Mouse (Mus musculus) thymus, postnatal 0 days (tissue): ENCODE data around the gene Usp3. TPM values are rescaled to one million over a fixed set of nuclear protein-coding genes. Genes with fewer than 3 reads are reported as not detected.

Experiments used
- DNase-seq: peaks from one replicate; pipeline ENCODE4 v3.0.0-alpha.2; 2015; ENCODE audit warnings: low spot score
- polyA plus RNA-seq: library from polyadenylated mRNA; unstranded; fragments of >200 nt; fragmentation: Nextera tagmentation; extraction: Ambion mirVana; gene quantifications from 2 replicates; pipeline ENCODE4 v1.2.1, GENCODE M21; 2015

The Usp3 gene
- polyA plus RNA-seq, 1 experiment from 2014 or later, result 168 TPM

GRCm38 (mm10) chr9:66575041-66575877 lies 17.7 kb downstream of the Usp3 start:
- no peak for DNase-seq

- no peak for DNase-seq
Observed at GRCm38 (mm10) chr9:66571986-66572700, 20.8 kb downstream of the Usp3 start.

- DNase-seq, result no peak
Observed at GRCm38 (mm10) chr9:66562215-66562614, 30.7 kb downstream of the Usp3 start.

- no peak for DNase-seq
Observed at GRCm38 (mm10) chr9:66561496-66561895, 31.4 kb downstream of the Usp3 start.

GRCm38 (mm10) chr9:66560728-66561127 lies 32.2 kb downstream of the Usp3 start:
- DNase-seq, result peak; percentile 65

- peak; percentile 80 for DNase-seq
Observed at GRCm38 (mm10) chr9:66560295-66560694, 32.6 kb downstream of the Usp3 start.

GRCm38 (mm10) chr9:66558971-66559370 lies 34.0 kb downstream of the Usp3 start:
- no peak for DNase-seq

- DNase-seq, result no peak
Observed at GRCm38 (mm10) chr9:66542785-66543184, 50.2 kb downstream of the Usp3 start.

GRCm38 (mm10) chr9:66521595-66521994 lies 71.3 kb downstream of the Usp3 start:
- DNase-seq, result no peak

- DNase-seq, result no peak
Observed at GRCm38 (mm10) chr9:66520299-66520698, 72.6 kb downstream of the Usp3 start.

- DNase-seq, result no peak
Observed at GRCm38 (mm10) chr9:66518901-66519300, 74.0 kb downstream of the Usp3 start.

GRCm38 (mm10) chr9:66518251-66518650 lies 74.7 kb downstream of the Usp3 start:
- no peak for DNase-seq

GRCm38 (mm10) chr9:66517746-66518145 lies 75.2 kb downstream of the Usp3 start:
- no peak for DNase-seq

- no peak for DNase-seq
Observed at GRCm38 (mm10) chr9:66516296-66516940, 76.5 kb downstream of the Usp3 start.

GRCm38 (mm10) chr9:66515680-66516210 lies 77.2 kb downstream of the Usp3 start:
- DNase-seq, result no peak

GRCm38 (mm10) chr9:66515115-66515514 lies 77.8 kb downstream of the Usp3 start:
- DNase-seq, result no peak

GRCm38 (mm10) chr9:66514256-66514770 lies 78.6 kb downstream of the Usp3 start, which contains the start of gene Fbxl22:
Gene Fbxl22, minus strand, starts transcription at chr9:66514593.
- peak; percentile 50 for DNase-seq

- no peak for DNase-seq
Observed at GRCm38 (mm10) chr9:66513661-66514255, 79.2 kb downstream of the Usp3 start.

- DNase-seq, result peak; percentile 67
Observed at GRCm38 (mm10) chr9:66513150-66513549, 79.8 kb downstream of the Usp3 start.

GRCm38 (mm10) chr9:66512351-66512671 lies 80.6 kb downstream of the Usp3 start:
- peak; percentile 89 for DNase-seq
